Mouse (Mus musculus) embryonic fibroblast, embryonic 13.5 days (primary cell): ENCODE measurements around the gene Gm20479. TPM values are rescaled to one million over a fixed set of nuclear protein-coding genes. Genes with fewer than 3 reads are reported as not detected.

Experiments
- H3K27ac ChIP-seq: 2 replicates; pipeline ENCODE4 v1.5.1; 2012; ENCODE audit warnings: low read length, control low read depth, inconsistent platforms; ENCODE audit not compliant: insufficient read depth
- H3K4me1 ChIP-seq: 2 replicates; pipeline ENCODE4 v1.6.1; 2011; ENCODE audit warnings: low read length; ENCODE audit not compliant: control insufficient read depth, insufficient read depth
- H3K4me3 ChIP-seq: 2 replicates; pipeline ENCODE4 v1.5.1; 2011; ENCODE audit warnings: mild to moderate bottlenecking, control low read depth, low read length; ENCODE audit not compliant: insufficient read depth
- CTCF ChIP-seq: IDR thresholded peaks from 2 replicates; pipeline ENCODE4 v1.5.1; 2011; ENCODE audit warnings: mild to moderate bottlenecking, control low read depth, low read length, moderate library complexity, borderline replicate concordance; ENCODE audit not compliant: insufficient read depth
- POLR2A ChIP-seq: IDR thresholded peaks from 2 replicates; pipeline ENCODE4 v1.6.1; 2011; ENCODE audit warnings: low read depth, mild to moderate bottlenecking, control low read depth, low read length, moderate library complexity
- polyA plus RNA-seq: library from polyadenylated mRNA; stranded (reverse); fragments of >200 nt; gene quantifications from 2 replicates; pipeline ENCODE4 v1.2.4, GENCODE M21; 2011; ENCODE audit warnings: low read depth; ENCODE audit not compliant: missing spikeins, insufficient read length

The Gm20479 gene
- polyA plus RNA-seq = 6.2 TPM in 1 of 2 replicates, not detected in the other

GRCm38 (mm10) chr7:27356861-27357594 lies at the start of gene Gm20479:
Gm20479 (minus strand) TSS chr7:27357419.
- H3K4me1 ChIP-seq = no peaks in the 10 kb centered on the region
- TF ChIP-seq CTCF (no peak), POLR2A (peak; percentile 77)
- H3K27ac ChIP-seq = peak within 1 kb of the TSS; percentile 64
- H3K4me3 ChIP-seq = peak within 1 kb of the TSS; percentile 91

- no peak overlapping the region for H3K27ac ChIP-seq
- 0 out of 2 replicates have a peak, but pooled peaks cover 2% of the 10 kb centered on the region for H3K4me1 ChIP-seq
- no peak overlapping the region for H3K4me3 ChIP-seq
- TF ChIP-seq POLR2A = no peak
- TF ChIP-seq CTCF = no peak
Measured at GRCm38 (mm10) chr7:27406481-27406880, 49.3 kb upstream of the Gm20479 start.

- no peak for TF ChIP-seq POLR2A
- no peak for TF ChIP-seq CTCF
- H3K27ac ChIP-seq = no peak overlapping the region
- H3K4me1 ChIP-seq = 0 out of 2 replicates have a peak, but pooled peaks cover 2% of the 10 kb centered on the region
- H3K4me3 ChIP-seq = no peak overlapping the region
Measured at GRCm38 (mm10) chr7:27404203-27404942, 47.2 kb upstream of the Gm20479 start.

- TF ChIP-seq CTCF (peak; percentile 82), POLR2A (no peak)
- H3K4me1 ChIP-seq = 0 out of 2 replicates have a peak, but pooled peaks cover 2% of the 10 kb centered on the region
- no peak overlapping the region for H3K4me3 ChIP-seq
- H3K27ac ChIP-seq = no peak overlapping the region
Measured at GRCm38 (mm10) chr7:27402675-27403074, 45.5 kb upstream of the Gm20479 start.

GRCm38 (mm10) chr7:27400545-27400944 lies 43.3 kb upstream of the Gm20479 start:
- Histone ChIP-seq H3K27ac (no peak overlapping the region), H3K4me3 (no peak overlapping the region), H3K4me1 (no peaks in the 10 kb centered on the region)
- no peak for TF ChIP-seq CTCF

- Histone ChIP-seq H3K4me3 (no peak overlapping the region), H3K27ac (no peak overlapping the region), H3K4me1 (no peaks in the 10 kb centered on the region)
- TF ChIP-seq CTCF (peak; percentile 58; the same call in 1 of the 2 replicates), POLR2A (no peak)
Measured at GRCm38 (mm10) chr7:27397048-27397949, 40.1 kb upstream of the Gm20479 start.

GRCm38 (mm10) chr7:27396184-27397047 lies 39.2 kb upstream of the Gm20479 start:
- Histone ChIP-seq H3K27ac (no peak overlapping the region), H3K4me3 (no peak overlapping the region), H3K4me1 (no peaks in the 10 kb centered on the region)
- TF ChIP-seq CTCF (no peak), POLR2A (no peak)

GRCm38 (mm10) chr7:27395521-27396183 lies 38.4 kb upstream of the Gm20479 start:
- no peak overlapping the region for H3K4me3 ChIP-seq
- H3K4me1 ChIP-seq = no peaks in the 10 kb centered on the region
- H3K27ac ChIP-seq = no peak overlapping the region
- TF ChIP-seq CTCF (no peak), POLR2A (no peak)
